In genomic region chr4:115748181-115748580, GRCm38 (mm10) we compare ENCODE assay signal across 30 mouse cellular contexts. TPM values are rescaled to one million over a fixed set of nuclear protein-coding genes. Genes with fewer than 3 reads are reported as not detected.
"Had no signal": no experiment of that assay in that cellular context is flagged by ENCODE, and none has a peak within 500 bp of the region (broad histone marks: within the 10 kb centered on the region; RNA-seq: fewer than 3 reads in every experiment).

No protein-coding gene starts in this region.

- H3K4me1 ChIP-seq: heart, embryonic 15.5 days; hindbrain, embryonic 13.5 days; hindbrain, embryonic 15.5 days; kidney, embryonic 15.5 days; liver, embryonic 13.5 days had no signal

- H3K4me3 ChIP-seq: gastrocnemius, adult 2 months; heart, adult 2 months; heart, embryonic 13.5 days; heart, embryonic 15.5 days; hindbrain, embryonic 13.5 days; hindbrain, embryonic 15.5 days; kidney, embryonic 15.5 days; limb, embryonic 10.5 days; limb, embryonic 12.5 days; liver, embryonic 13.5 days had no signal

- H3K27ac ChIP-seq: gastrocnemius, adult 2 months; heart, adult 2 months; heart, embryonic 13.5 days; heart, embryonic 15.5 days; hindbrain, embryonic 13.5 days; hindbrain, embryonic 15.5 days; hindbrain, postnatal 0 days; kidney, embryonic 15.5 days; kidney, postnatal 0 days; limb, embryonic 12.5 days; liver, embryonic 13.5 days had no signal

- ATAC-seq: hindbrain, postnatal 0 days had no signal

- H3K4me2 ChIP-seq: heart, embryonic 11.5 days; heart, embryonic 13.5 days; heart, embryonic 15.5 days; hindbrain, embryonic 13.5 days; hindbrain, embryonic 15.5 days; kidney, embryonic 15.5 days; limb, embryonic 12.5 days; liver, embryonic 11.5 days; liver, embryonic 13.5 days had no signal

- H3K9ac ChIP-seq: heart, embryonic 13.5 days; heart, embryonic 15.5 days; hindbrain, embryonic 13.5 days; hindbrain, embryonic 15.5 days; kidney, embryonic 15.5 days; limb, embryonic 12.5 days; liver, embryonic 13.5 days had no signal

- DNase-seq: gastrocnemius, adult 2 months; gastrocnemius, postnatal 10 days; gastrocnemius, postnatal 25 days; heart, adult 2 months; heart, postnatal 14 days; heart, postnatal 36 days; kidney, adult 11 months; kidney, adult 2 months; kidney, adult 9 months; kidney, postnatal 14 days; kidney, postnatal 36 days; layer of hippocampus, adult 9-11 months; layer of hippocampus, postnatal 36 days; liver; liver, embryonic 13.5 days had no signal

- H3K27me3 ChIP-seq: heart, embryonic 13.5 days; heart, embryonic 15.5 days; hindbrain, embryonic 13.5 days; hindbrain, embryonic 15.5 days; kidney, embryonic 15.5 days; limb, embryonic 12.5 days; liver, embryonic 13.5 days had no signal

- H3K9me3 ChIP-seq: heart, embryonic 13.5 days; heart, embryonic 15.5 days; hindbrain, embryonic 13.5 days; hindbrain, embryonic 15.5 days; kidney, embryonic 15.5 days; limb, embryonic 10.5 days; limb, embryonic 12.5 days; liver, embryonic 13.5 days had no signal

RNA-seq across cellular contexts. Expression of gene Tex38, which starts 32.6 kb away (rescaled TPM):
- total RNA-seq: hematopoietic stem cell, adult 5-6 weeks; hindbrain, postnatal 0 days; layer of hippocampus, adult 18-20 months; layer of hippocampus, postnatal 14 days; layer of hippocampus, postnatal 36 days; left cerebral cortex, adult 18-20 months had no signal
- polyA plus RNA-seq: heart, embryonic 15.5 days; liver, embryonic 13.5 days had no signal
